Mouse (Mus musculus) midbrain, postnatal 0 days (tissue): ENCODE data around the gene Hoxd11. TPM values are rescaled to one million over a fixed set of nuclear protein-coding genes. Genes with fewer than 3 reads are reported as not detected.

Experiments used
- ATAC-seq: fragments of 200-750 bp; cut with Nextera tagmentation; 2 replicates; pipeline ENCODE4 v1.8.0; 2017; ENCODE audit warnings: moderate number of reproducible peaks, mild to moderate bottlenecking, moderate TSS enrichment, moderate library complexity; ENCODE audit not compliant: low FRiP score
- DNase-seq: peaks from one replicate; pipeline ENCODE4 v3.0.0-alpha.2; 2015; ENCODE audit warnings: low spot score
- H3K27ac ChIP-seq: fragments of 300-500 bp; sonication (generic); 2 replicates; pipeline ENCODE4 v1.5.1; 2014; ENCODE audit warnings: low read depth, mild to moderate bottlenecking, low read length, mixed read lengths
- H3K27me3 ChIP-seq: fragments of 300-500 bp; sonication (generic); 2 replicates; pipeline ENCODE4 v1.6.1; 2014; ENCODE audit warnings: low read length, control low read depth, mixed read lengths; ENCODE audit not compliant: insufficient read depth
- H3K36me3 ChIP-seq: fragments of 300-500 bp; sonication (generic); 2 replicates; pipeline ENCODE4 v1.6.1; 2014; ENCODE audit warnings: low read length, control low read depth, mixed read lengths; ENCODE audit not compliant: insufficient read depth
- H3K4me1 ChIP-seq: fragments of 300-500 bp; sonication (generic); 2 replicates; pipeline ENCODE4 v1.6.1; 2014; ENCODE audit warnings: mild to moderate bottlenecking, control low read depth, antibody characterized with exemption, low read length, mixed read lengths; ENCODE audit not compliant: insufficient read depth
- H3K4me2 ChIP-seq: fragments of 300-500 bp; sonication (generic); 2 replicates; pipeline ENCODE4 v1.6.1; 2014; ENCODE audit warnings: low read depth, mild to moderate bottlenecking, low read length, mixed read lengths; ENCODE audit not compliant: poor library complexity, severe bottlenecking
- H3K4me3 ChIP-seq: fragments of 300-500 bp; sonication (generic); 2 replicates; pipeline ENCODE4 v1.5.1; 2014; ENCODE audit warnings: low read depth, mild to moderate bottlenecking, low read length, moderate library complexity
- H3K9ac ChIP-seq: fragments of 300-500 bp; sonication (generic); replicated peaks from 2 replicates; pipeline ENCODE4 v1.6.1; 2014; ENCODE audit warnings: mild to moderate bottlenecking, low read length, moderate library complexity, mixed read lengths; ENCODE audit not compliant: poor library complexity, severe bottlenecking
- H3K9me3 ChIP-seq: fragments of 300-500 bp; sonication (generic); 2 replicates; pipeline ENCODE4 v1.6.1; 2016; ENCODE audit warnings: low read length, control low read depth
- CTCF ChIP-seq: IDR thresholded peaks from 2 replicates; pipeline ENCODE4 v1.5.1; 2016; ENCODE audit warnings: antibody characterized with exemption, mild to moderate bottlenecking
- WGBS: fragments of 180-500 bp; shearing (Covaris S2); extraction: QIAGEN DNeasy Blood & Tissue Kit; methylation state at CpG from one replicate; pipeline ENCODE4 v1.1.7; 2014; 5-methylcytosine and 5-hydroxymethylcytosine counted together
- polyA plus RNA-seq: library from polyadenylated mRNA; unstranded; fragments of >200 nt; fragmentation: Nextera tagmentation; extraction: Ambion mirVana; gene quantifications from 2 replicates; pipeline ENCODE4 v1.2.1, GENCODE M21; 2015
- total RNA-seq: library from RNA; depleted of rRNA; stranded (reverse); fragments of >200 nt; gene quantifications from 2 replicates; pipeline ENCODE4 v1.2.3, GENCODE M21; 2014

Gene Hoxd11
- total and polyA plus RNA-seq, 2 experiments from 2014 or later: not detected

GRCm38 (mm10) chr2:74686988-74687697 lies 7.8 kb downstream of the Hoxd11 start:
- Histone ChIP-seq H3K4me1 (no peaks in the 10 kb centered on the region), H3K36me3 (no peaks in the 10 kb centered on the region), H3K27me3 (peaks cover 95% of the 10 kb centered on the region), H3K4me3 (no peak overlapping the region), H3K9ac (no peak overlapping the region), H3K4me2 (no peak overlapping the region), H3K9me3 (0 out of 2 replicates have a peak, but pooled peaks cover 5% of the 10 kb centered on the region), H3K27ac (no peak overlapping the region)
- TF ChIP-seq CTCF: no peak
- ATAC-seq: no peak
- no peak for DNase-seq
- WGBS: 2% methylated on average over 27 of the region's 27 CpGs

GRCm38 (mm10) chr2:74687698-74688555 lies 8.6 kb downstream of the Hoxd11 start:
- ATAC-seq: no peak
- Histone ChIP-seq H3K9ac (no peak overlapping the region), H3K27me3 (peaks cover 95% of the 10 kb centered on the region), H3K36me3 (no peaks in the 10 kb centered on the region), H3K9me3 (0 out of 2 replicates have a peak, but pooled peaks cover 5% of the 10 kb centered on the region), H3K4me3 (no peak overlapping the region), H3K4me2 (no peak overlapping the region), H3K27ac (no peak overlapping the region), H3K4me1 (no peaks in the 10 kb centered on the region)
- TF ChIP-seq CTCF: no peak
- under 1% methylated on average over 31 of the region's 31 CpGs for WGBS
- no peak for DNase-seq

GRCm38 (mm10) chr2:74688795-74689573 lies 9.6 kb downstream of the Hoxd11 start:
- no peaks in the 10 kb centered on the region for H3K36me3 ChIP-seq
- H3K9ac ChIP-seq: no peak overlapping the region
- peaks cover 95% of the 10 kb centered on the region for H3K27me3 ChIP-seq
- DNase-seq (no peak), ATAC-seq (no peak)
- H3K4me3 ChIP-seq: no peak overlapping the region
- no peak overlapping the region for H3K27ac ChIP-seq
- H3K4me1 ChIP-seq: no peaks in the 10 kb centered on the region
- 0 out of 2 replicates have a peak, but pooled peaks cover 5% of the 10 kb centered on the region for H3K9me3 ChIP-seq
- no peak for TF ChIP-seq CTCF
- H3K4me2 ChIP-seq: no peak overlapping the region
- WGBS: 6% methylated on average over 12 of the region's 12 CpGs

GRCm38 (mm10) chr2:74689574-74690337 lies 10.4 kb downstream of the Hoxd11 start:
- Histone ChIP-seq H3K4me1 (no peaks in the 10 kb centered on the region), H3K27ac (no peak overlapping the region), H3K9ac (no peak overlapping the region), H3K4me3 (no peak overlapping the region), H3K36me3 (no peaks in the 10 kb centered on the region), H3K9me3 (0 out of 2 replicates have a peak, but pooled peaks cover 5% of the 10 kb centered on the region), H3K4me2 (no peak overlapping the region), H3K27me3 (peaks cover 95% of the 10 kb centered on the region)
- no peak for DNase-seq
- no peak for ATAC-seq
- TF ChIP-seq CTCF: no peak
- WGBS: under 1% methylated on average over 24 of the region's 24 CpGs

- H3K4me3 ChIP-seq: no peak overlapping the region
- no peak overlapping the region for H3K9ac ChIP-seq
- WGBS: 8% methylated on average over 8 of the region's 8 CpGs
- no peak for DNase-seq
- H3K9me3 ChIP-seq: 0 out of 2 replicates have a peak, but pooled peaks cover 5% of the 10 kb centered on the region
- no peak overlapping the region for H3K4me2 ChIP-seq
- H3K36me3 ChIP-seq: no peaks in the 10 kb centered on the region
- H3K4me1 ChIP-seq: no peaks in the 10 kb centered on the region
- peaks cover 95% of the 10 kb centered on the region for H3K27me3 ChIP-seq
- no peak overlapping the region for H3K27ac ChIP-seq
- no peak for TF ChIP-seq CTCF
- ATAC-seq: no peak
Measured at GRCm38 (mm10) chr2:74690338-74690716, 11.0 kb downstream of the Hoxd11 start.
